Mouse (Mus musculus) layer of hippocampus, postnatal 14 days (tissue): ENCODE data around the gene 4931428F04Rik. TPM values are rescaled to one million over a fixed set of nuclear protein-coding genes. Genes with fewer than 3 reads are reported as not detected.

Experiments used
- DNase-seq, 2 experiments: peaks; one replicate each; pipeline ENCODE4 v3.0.0; 2021 to 2022; ENCODE audit warnings: low spot score in 2 of 2, mixed read lengths in 1 of 2
- total RNA-seq, 2 experiments: library from RNA; stranded (reverse); gene quantifications; 2 replicates each; pipeline ENCODE4 v1.2.3; 2021

4931428F04Rik gene
- total RNA-seq, 2 experiments from 2014 or later: 32.4 to 33.1 TPM

DNA sequence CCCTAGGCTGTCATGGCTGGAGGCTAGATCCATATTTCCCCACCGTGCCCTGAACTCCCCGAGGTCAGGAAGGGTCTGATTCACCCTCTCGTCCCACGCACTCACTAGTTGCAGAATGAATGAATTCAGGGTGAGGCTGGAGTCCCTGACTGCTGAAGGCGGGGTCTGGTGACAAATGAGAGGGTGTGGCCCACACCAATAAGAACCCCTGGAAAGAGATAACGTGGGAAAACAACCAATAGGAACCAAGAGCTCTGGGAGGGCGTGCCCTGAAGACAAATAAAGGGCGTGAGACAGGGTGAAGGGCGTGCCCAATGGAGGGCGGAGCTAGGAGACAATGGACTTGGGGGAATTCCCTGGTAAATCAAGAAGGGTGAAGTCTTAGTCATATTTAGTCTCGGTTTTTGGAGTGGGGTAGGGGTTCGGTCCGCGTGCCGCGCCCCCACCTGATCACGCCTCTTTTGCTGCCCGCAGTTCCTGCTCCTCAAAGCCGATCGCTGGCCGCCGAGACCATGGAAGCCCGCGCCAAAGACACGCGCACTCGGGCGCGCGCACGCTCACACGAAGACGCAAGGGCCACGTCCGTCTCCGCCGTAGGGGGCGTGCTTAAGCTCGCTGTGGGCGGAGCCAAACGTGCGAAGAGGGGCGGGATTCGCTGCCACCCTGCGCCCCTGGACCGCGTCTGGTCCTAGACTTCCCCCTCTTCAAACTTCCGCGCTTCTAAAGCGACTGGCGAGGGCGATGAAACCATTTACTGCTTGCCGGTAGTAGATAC lies 519 bp downstream of the 4931428F04Rik start:
- DNase-seq: peak; percentile 96 to 97

DNA sequence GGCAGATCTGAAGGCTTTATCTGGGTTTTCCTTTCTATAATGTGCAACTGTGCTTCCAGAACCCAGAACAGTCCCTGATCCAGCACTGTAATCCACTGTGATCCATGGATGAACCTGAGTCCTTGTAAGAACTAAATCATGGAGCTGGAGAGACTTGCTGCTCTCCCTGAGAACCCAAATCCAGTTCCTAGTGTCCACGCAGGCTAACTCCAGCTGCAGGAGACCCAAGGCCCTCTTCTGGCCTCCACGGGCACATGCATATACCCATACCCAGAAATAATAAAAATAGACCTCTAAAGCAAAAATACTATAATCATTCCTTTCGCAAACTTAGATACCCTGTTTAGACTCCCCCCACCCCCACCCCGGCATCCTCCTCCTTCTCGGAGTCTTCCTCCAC lies 1.4 kb downstream of the 4931428F04Rik start:
- DNase-seq: no peak

DNA sequence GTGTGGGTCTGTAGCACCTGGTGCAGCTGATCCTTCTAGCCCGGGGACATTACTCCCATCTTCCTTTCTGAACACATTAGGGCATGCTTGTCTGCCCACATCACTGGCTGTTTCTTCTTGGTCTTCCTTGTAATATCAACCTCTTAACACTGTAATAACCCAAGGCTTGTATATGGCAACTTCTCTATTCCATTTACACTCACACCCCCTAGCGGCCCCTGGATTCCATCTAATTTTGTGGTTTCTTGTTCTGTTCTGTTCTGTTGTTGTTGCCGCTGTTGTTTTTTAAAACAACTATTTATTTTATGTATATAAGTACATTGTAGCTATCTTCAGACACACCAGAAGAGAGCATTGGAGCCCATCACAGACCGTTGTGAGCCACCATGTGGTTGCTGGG lies 2.8 kb downstream of the 4931428F04Rik start:
- DNase-seq: no peak

DNA sequence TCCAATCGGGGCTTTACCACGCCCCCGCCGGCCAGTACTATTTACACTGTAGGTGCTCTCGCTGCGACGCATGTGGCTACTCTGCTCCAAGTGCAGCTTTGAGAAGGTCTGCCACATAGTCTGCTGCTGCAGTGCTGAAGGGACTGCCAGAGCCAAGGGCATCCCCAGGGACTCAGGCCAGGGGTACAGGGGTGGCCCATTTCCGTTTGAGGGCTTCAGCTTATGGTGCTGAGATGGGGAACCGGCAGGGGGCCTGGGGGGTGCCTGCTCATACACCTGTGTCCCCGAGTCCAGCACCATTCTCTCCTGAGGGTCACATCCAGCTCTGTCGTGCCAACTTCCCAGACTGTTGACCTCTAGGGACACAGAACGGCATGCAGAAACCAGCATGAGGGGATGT lies 4.2 kb downstream of the 4931428F04Rik start:
- no peak for DNase-seq

DNA sequence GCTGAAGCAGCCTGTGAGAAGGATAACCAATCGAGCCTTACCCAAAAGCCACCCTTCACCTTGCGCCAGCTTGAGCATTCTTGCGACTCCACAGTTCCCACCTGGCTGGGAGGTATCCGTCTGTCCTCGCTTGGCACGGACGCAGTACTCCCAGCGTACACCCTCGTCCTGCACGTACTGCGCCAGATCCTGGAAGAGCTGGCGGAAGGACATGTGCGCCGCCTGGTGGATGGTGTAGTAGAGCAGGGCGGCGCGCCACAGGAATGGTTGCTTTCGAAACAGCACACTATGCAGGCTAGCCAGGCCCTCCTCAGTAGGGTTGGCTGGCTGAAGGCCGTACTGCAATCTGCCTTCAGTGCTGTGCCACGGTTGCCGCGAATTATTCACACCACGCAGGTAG lies 6.6 kb downstream of the 4931428F04Rik start:
- no peak for DNase-seq

DNA sequence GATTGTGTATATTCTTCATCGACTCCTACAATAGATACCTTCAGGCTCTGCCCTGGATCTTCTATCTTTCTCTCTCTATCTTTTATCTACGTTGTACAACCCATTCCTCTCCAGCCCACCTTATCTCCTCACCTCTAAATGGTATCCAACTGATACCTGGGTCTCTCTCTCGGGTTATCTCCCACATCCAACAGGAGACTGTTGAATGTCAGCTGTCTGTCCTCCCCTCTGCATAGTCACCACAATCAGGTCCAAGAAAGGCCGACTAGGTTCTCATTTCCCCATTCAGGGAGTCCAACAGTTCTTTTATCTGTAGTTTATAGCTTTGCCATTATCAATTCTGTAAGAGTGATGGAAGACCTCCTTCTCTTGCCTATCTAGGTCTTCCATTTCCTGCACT lies 7.4 kb downstream of the 4931428F04Rik start:
- DNase-seq: no peak

DNA sequence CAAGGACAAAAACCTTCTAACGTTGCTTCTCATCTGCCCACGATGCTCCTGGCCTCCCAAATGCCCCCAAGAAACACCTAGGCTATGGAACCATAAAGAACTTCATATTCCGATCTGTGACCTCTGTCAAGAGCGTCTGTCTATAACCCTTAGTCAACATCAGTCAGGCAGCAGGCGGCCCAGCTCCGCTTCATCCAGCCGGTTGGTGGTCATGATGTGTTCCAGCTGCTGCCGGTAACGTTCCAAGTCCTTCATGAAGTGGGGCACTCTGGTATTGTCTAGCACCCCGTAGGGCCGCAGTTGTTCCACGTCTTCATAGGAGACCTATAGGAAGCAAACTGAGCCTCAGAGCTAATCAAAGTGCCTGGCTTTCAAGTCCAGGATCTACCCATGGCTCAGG lies 7.8 kb downstream of the 4931428F04Rik start:
- no peak for DNase-seq

DNA sequence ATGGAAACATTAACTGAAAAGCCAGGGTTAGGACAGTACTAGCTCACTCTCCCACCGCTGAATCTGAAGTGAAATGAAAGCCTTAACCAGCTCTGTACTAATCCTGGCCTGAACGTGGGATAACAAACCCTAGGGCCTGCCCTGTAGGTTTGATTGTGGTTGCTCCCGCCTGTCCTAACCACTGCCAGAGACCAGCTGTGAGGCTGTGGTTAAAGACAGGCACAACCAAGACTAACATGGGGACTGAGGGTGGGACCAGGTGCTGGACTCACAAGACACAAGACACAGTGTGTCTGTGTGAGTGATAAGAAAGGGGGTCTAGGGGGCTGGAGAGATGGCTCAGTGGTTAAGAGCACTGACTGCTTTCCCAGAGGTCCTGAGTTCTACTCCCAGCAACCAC lies 9.1 kb downstream of the 4931428F04Rik start:
- DNase-seq: no peak

DNA sequence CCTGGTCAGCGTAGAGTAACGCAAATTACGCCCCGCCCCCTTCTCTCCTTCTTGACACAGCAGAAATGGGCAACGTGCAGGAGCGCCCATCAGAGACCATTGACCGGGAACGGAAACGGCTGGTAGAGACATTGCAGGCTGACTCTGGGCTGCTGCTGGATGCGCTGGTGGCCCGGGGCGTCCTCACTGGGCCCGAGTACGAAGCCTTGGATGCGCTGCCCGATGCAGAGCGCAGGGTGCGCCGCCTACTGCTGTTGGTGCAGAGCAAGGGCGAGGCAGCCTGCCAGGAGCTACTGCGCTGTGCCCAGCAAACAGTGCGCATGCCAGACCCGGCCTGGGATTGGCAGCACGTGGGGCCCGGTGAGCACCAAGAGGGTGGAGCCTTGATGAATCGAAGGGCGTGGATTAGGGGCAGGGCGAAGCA lies 10.7 kb downstream of the 4931428F04Rik start:
- peak; percentile 78 to 87 for DNase-seq

DNA sequence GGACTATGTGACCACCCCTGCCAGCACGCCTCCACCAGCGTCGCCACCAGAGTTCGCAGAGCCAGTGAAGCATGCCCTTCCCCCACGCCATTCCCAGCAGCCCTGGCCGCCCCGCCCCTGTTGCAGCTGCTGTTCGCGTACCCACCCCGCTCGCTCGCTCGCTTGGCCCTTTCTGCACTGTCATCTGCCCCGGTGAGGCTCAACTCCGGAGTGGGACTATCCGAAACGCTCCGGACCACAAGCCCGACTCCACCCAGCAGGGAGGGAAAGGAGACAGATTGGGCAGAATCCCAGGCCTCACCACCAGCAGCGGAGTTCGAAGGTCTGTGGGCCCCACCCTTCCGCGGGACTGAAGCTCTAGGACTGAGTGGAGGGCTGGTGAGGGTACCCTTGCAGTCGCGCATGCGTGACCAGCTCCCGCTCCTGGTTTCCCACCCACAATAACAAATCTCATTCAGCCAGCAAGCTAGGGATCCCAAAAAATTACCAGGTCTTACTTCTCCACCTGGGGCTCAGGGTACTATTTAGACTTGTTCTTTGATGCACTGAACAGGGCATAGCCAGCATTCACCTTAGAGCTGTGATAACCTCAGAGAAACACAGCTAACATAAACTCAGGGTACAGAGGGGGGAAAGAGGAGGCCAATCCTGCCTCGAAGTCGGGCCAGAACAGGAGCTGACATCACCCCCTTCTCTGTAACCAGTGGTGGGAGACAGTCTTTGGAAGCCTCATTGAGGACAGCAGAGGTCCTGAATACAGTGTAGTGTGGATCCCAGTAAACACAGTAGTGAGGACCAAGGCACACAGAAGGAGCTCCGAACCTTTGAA lies 13.2 kb downstream of the 4931428F04Rik start:
- peak in 1 of 2 experiments; percentile 43 for DNase-seq

DNA sequence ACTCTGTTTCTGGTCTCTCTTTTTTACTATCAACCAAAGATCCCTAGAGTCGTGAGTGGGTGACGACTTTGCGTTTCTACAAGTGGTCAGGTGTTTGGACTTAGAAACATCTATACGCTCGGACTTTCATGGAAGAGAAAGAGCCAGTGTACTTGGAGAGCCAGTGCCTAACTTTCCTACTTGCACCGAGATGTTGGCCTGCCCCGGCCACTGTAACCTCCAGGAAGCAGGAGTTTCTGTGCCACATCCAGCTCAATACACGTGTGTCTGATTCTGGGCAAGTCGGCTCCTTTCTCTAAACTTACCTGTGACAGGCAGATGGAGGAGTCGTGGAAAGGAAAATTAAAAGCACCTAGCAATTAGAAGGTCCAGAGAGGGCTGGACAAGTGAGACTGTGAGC lies 13.8 kb downstream of the 4931428F04Rik start, which contains the start of gene Nol3:
TSS of gene Nol3 (plus strand) at position 301 of the 400 bp plus-strand sequence.
- no peak for DNase-seq

DNA sequence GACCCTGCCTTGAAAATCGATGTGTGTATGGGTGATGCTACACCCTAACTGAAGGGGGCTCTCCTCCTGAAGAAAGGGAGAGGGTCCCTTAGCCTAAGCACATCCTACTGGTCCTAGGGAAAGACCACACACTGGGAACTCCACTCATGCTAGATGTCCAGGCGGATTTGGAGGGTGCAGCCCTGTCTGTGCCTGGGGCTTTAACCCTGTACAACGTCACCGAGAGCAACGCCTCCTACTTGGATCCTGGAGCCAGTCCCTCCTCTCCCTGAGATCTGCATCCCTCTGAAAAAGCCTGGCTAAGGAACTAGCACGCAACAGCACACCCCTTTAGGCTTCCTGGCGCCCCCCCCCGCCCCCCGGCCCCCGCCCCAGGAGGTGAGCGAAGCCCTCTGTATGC lies 14.3 kb downstream of the 4931428F04Rik start:
- DNase-seq: no peak

DNA sequence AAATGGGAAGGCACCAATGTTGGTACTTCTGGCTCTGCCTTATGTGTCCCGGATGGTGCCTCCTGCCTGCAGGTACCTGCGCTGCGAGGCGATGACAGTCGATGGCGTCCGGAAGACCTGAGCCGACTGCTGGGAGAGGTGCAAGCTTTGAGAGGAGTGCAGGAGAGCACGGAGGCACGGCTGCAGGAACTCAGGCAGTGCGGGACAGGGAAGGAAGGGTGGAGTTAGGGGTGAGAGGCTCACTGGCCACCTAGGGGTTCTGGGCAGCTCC lies 18.8 kb downstream of the 4931428F04Rik start:
- no peak for DNase-seq

DNA sequence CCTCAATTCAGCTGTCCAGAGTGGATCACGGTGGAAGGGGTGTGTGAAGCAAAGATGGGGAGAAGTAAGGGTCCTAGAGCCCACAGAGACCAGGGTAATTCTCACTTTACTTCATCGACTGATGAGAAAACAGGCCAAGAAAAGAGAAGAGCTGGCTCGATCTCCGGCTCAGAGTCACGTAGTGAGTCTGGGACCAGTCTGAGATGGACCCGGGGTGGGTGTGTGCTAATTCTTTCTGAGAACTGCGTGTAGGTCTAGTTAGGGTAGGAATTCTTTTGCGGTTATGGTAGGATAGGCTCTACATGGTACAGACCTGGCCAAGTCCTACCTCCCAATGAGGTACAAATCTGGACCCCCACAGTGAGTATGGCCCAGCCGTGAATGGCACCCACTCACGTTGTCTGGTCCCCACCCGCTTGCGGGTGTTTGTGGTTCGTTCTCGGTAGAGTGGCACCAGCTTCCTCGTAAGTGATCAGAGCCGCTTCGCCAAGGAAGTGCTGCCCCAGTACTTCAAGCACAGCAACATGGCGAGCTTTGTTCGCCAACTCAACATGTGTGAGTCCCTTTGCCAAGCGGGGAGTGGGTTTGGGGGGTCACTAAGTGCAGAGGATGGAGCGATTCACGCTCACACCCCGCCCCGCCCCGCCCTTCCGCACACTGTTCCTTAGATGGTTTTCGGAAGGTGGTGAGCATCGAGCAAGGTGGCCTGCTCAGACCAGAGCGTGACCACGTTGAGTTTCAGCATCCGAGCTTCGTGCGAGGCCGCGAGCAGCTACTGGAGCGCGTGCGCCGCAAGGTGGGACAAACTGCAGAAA lies 19.4 kb downstream of the 4931428F04Rik start:
- no peak for DNase-seq

DNA sequence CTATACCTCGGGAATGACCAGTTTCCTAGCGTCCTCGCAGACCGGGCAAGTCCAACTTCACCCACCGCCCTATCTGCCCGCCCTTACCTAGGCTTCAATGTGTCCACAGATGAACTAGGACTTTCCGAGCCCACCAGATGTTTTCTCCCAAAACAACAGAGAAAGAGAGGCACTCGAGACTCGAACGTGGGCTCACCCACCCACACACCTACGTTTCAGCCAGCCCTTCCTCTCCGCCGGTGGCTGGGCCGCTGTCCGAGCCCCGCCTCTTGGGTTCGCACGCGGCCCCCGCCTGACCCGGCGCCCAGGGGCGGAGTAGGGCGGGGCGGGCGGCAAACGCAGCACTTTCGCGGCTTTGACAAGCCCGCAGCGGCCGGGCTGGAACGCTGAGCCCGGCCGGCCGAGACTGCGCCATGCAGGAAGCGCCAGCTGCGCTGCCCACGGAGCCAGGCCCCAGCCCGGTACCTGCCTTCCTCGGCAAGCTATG lies 20.2 kb downstream of the 4931428F04Rik start, which contains the start of gene Hsf4:
TSS of gene Hsf4 (plus strand) at position 341 of the 487 bp plus-strand sequence.
- DNase-seq: no peak

DNA sequence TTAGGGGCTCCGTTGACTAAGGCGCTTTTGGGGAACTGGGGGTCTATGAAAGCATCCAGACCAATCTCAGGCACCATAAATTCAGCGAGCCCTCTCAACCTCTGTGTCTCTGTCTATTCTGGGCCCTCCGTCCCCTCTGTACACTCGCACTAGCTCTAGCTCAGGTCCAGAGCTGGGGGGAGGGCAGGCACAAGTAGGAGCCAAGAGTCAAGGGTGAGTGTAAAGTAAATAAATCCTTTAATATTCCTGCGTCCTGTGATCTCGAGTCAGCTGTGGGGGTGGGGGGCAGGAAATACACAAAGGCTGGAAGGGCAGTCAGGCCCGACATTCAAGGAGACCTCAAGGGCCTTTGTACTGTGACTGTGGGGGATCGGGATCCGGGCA lies 20.6 kb downstream of the 4931428F04Rik start:
- no peak for DNase-seq

DNA sequence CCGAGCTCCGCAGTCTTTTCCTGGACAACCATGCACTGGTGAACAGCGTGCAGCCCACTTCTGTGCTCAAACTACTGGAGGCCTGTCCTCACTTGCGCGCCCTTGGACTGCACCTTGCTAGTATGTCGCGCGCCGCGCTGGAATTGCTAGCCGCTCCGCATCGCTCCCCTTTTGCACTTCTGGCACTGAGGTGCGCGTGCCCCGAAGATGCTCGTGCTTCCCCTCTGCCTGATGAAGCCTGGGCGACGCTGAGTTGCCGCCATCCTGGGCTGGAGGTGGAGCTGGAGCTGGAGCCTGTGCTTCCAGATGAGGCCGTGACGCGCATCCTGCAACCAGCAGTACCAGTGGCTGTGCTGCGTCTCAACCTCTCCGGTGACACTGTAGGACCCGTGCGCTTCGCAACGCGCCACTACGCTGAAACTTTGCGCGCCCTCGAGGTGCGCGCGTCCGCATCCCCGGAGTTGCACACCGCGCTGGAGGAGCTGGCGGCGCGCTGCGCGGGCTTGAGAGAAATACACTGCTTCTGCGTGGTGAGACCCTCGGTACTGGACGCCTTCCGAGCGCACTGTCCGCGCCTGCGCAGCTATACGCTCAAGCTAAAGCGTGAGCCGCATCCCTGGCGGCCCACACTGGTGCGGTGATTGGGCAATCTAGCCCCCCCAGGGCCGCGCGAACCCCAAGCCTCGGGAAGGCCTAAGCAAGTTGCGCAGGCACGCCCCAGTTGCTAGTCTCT lies 21.2 kb downstream of the 4931428F04Rik start:
- peak; percentile 71 to 84 for DNase-seq

DNA sequence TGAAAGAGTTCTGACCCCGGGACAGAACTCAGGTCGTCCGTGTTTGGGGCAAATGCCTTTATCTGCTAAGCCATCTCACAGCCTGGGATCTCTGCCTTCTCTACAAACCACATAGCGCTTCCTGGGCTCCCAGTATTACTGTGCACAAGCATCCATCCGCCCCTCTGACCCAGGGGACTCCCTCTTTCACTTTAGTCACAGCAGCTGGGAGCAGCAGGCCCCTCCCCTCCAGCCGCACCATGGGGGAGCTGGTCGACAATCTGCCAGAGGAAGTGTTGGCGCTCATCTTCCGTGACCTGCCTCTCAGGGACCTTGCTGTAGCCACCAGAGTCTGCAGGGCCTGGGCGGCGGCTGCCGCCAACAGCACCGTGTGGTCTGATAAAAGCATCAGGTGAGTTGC lies 22.9 kb downstream of the 4931428F04Rik start:
- DNase-seq: no peak

DNA sequence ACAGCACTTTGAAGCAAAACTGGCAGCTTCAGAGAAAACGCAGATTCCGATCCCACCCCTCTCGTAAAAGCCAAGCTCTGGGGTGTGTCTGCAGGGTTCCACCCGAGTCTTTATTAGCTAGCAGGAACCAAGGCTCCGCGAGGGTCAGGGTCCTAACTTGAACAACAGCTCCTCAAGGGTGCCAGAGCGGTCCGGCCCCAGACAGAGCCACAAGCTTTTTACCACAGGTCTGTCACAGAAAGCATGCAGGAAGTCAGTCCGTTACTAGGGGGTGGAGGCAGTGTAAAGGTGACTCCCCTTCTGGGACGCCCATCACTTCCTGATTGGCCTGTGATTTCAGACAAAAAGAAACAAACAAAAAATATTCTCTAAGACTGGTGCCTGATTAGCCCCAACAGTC lies 24.5 kb downstream of the 4931428F04Rik start:
- DNase-seq: no peak

DNA sequence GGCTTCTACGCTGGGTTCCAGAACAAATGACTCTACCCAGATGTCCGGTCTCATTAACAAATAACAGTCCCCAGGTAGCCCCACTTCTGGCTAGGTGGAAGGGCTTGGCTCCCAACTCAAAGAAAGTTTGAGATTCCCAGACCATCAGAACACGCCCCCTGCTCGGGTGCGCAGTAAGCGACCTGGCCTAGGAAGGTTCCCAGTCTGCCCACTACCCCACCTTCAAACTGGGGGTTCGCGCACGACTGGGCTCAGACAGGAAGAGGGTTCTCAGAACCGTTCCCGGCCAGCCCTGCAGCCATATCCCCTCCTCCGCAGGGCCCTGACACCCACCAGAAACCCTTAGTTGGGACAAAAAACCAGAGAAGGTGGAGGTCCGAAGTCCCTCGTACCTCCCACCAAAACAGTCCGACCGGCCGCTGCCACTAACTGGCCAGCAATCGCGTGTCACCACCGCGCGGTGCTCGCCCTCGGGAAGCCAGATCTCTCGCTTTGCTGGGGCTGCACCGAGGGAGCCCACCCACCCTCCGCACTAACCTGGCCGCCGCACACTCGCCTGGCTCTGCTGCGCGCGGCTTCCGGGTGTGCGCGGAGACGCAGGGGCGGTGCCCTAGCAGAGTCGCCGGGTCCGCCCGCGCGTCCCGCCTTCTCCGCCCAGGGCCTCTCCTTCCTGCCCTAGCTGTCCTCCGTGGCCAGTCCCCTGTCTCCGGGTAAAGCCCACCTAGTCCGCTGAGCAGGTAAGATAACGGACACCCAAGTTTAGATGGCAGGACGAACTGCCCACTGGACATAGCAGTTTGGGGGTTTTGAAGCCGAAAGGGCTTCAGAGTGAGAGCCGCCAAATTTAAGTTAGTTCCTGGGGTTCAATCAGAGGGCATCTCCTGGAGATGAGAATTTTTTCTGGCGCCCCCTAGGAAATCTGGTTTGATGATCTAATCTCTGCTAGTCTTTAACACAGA lies 25.4 kb downstream of the 4931428F04Rik start, which contains the start of the genes Tradd and Fbxl8:
TSS of gene Tradd (minus strand) at position 586 of the 959 bp plus-strand sequence.
TSS of gene Fbxl8 (plus strand) at position 625 of the 959 bp plus-strand sequence.
- DNase-seq: no peak
